Mouse (Mus musculus): Measurements from ENCODE around the gene Kif1a. TPM values are rescaled to one million over a fixed set of nuclear protein-coding genes. Genes with fewer than 3 reads are reported as not detected.
A peak's percentile ranks its signal among the peaks of the same experiment; 100 is the strongest.

The Kif1a gene
- polyA plus RNA-seq, 1 experiment from 2014 or later: 59.6 TPM

DNA sequence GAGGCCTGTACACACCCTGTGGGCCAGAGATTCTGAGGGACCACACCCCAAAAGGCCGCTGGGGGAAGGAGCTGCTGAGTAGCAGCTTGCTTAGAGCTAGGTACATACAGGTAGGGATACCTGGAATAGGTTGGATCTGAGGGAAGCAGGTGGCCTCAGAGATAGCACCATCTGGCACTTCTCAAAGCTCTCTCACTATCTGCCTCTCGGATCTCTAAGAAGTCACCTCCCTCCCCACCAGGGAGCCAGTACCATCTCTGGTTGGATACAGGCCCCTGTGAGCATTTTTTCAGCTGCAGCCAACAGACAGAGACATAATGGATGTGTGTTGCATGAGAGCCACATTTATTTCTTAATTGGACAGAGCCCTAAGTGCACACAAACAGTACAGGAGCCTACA lies 86.6 kb downstream of the Kif1a start:
- Histone ChIP-seq H3K9ac (ENCODE audit: low read length) (no peak overlapping the region), H3K9me3 (ENCODE audit: control insufficient read depth, low read length) (no peaks in the 10 kb centered on the region), H3K27ac (ENCODE audit: low read depth, low read length) (no peak overlapping the region), H3K4me1 (ENCODE audit: control insufficient read depth, insufficient read depth, low read length) (no peaks in the 10 kb centered on the region), H3K4me2 (no peak overlapping the region), H3K4me3 (ENCODE audit: low read depth, low read length) (no peak overlapping the region), H3K27me3 (ENCODE audit: control insufficient read depth, insufficient read depth, low read length) (no peaks in the 10 kb centered on the region), H3K36me3 (ENCODE audit: control insufficient read depth, insufficient read depth, low read length) (peaks cover under 1% of the 10 kb centered on the region; the same call in 1 of the 2 replicates)
- WGBS: 62% methylated on average over 2 of the region's 2 CpGs
- ATAC-seq (ENCODE audit: low FRiP score) (no peak), DNase-seq (ENCODE audit: low spot score, missing footprints) (no peak)

DNA sequence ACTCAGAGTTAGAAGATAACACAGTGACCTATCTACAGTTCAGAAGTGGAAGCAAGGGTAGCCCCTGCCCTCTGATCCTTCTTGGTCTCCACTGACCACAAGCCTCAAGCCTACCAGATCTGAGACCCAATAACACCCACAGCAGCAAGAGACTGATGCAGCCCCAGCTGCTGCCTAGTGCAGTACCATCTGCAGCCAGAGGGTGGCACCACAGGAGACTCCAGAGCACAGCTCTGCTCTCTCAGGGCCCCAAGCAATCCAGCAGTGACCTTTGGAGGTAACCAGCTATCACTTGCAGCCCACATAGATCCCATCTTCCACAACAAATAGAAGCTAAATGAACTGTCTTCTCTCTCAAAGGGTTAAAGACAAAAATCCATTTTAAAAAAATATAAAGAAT lies 87.3 kb downstream of the Kif1a start:
- H3K9ac ChIP-seq (ENCODE audit: low read length): no peak overlapping the region
- no peaks in the 10 kb centered on the region for H3K27me3 ChIP-seq (ENCODE audit: control insufficient read depth, insufficient read depth, low read length)
- no peak overlapping the region for H3K4me3 ChIP-seq (ENCODE audit: low read depth, low read length)
- H3K36me3 ChIP-seq (ENCODE audit: control insufficient read depth, insufficient read depth, low read length): no peaks in the 10 kb centered on the region; the same call in 1 of the 2 replicates
- no peaks in the 10 kb centered on the region for H3K9me3 ChIP-seq (ENCODE audit: control insufficient read depth, low read length)
- DNase-seq (ENCODE audit: low spot score, missing footprints): peak; percentile 95
- no peak overlapping the region for H3K4me2 ChIP-seq
- peak; percentile 61 for ATAC-seq (ENCODE audit: low FRiP score)
- no peak overlapping the region for H3K27ac ChIP-seq (ENCODE audit: low read depth, low read length)
- no peaks in the 10 kb centered on the region for H3K4me1 ChIP-seq (ENCODE audit: control insufficient read depth, insufficient read depth, low read length)

DNA sequence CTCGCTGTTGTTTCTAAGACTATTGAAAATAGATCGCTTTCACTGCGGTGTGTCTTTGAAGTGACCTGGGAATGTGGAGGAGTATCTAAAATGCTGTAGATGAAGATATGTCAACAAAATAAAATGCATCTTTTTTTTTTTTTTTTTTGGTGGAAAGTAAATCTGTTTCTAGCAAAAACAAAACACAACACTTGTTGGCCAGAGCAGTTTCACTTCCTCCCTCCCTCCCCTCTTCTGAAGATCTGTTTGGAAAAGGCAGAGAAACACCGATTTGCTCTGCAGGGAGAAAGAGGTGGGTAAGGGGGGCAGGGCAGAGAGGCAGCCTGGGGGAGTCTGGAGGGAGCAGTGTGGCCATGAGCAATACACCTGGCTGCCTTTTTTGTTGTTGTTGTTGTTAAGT lies 88.4 kb downstream of the Kif1a start:
- Histone ChIP-seq H3K4me2 (no peak overlapping the region), H3K27ac (ENCODE audit: low read depth, low read length) (no peak overlapping the region), H3K9ac (ENCODE audit: low read length) (no peak overlapping the region), H3K4me1 (ENCODE audit: control insufficient read depth, insufficient read depth, low read length) (no peaks in the 10 kb centered on the region), H3K36me3 (ENCODE audit: control insufficient read depth, insufficient read depth, low read length) (no peaks in the 10 kb centered on the region), H3K4me3 (ENCODE audit: low read depth, low read length) (no peak overlapping the region), H3K27me3 (ENCODE audit: control insufficient read depth, insufficient read depth, low read length) (no peaks in the 10 kb centered on the region), H3K9me3 (ENCODE audit: control insufficient read depth, low read length) (no peaks in the 10 kb centered on the region)
- no peak for DNase-seq (ENCODE audit: low spot score, missing footprints)
- no peak for ATAC-seq (ENCODE audit: low FRiP score)
- 77% methylated on average over 4 of the region's 4 CpGs for WGBS

DNA sequence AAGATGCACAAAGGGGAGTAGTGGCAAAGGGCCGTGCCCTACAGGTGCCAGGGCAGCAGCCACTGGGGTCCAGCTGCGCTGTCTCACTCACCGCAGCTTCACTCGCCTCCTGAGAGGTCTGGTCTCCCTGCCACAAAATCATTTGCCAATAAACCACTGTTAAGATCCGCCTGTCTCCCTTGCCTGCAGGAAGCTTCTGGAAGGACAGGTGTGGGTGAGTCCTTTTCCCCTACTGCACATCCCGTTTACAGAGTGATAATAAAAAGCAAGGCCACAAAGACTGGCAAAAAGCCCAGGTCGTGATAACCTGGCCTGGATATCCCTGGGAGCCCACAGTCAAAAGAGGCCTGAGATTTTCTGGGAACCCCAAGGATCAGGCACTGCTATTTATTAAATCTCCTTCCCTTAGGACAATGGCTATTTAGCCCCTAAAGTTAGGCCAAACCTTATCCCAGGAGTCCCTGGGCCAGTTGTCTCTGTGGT lies 89.6 kb downstream of the Kif1a start:
- no peak overlapping the region for H3K4me2 ChIP-seq
- no peak overlapping the region for H3K9ac ChIP-seq (ENCODE audit: low read length)
- no peaks in the 10 kb centered on the region for H3K27me3 ChIP-seq (ENCODE audit: control insufficient read depth, insufficient read depth, low read length)
- WGBS: 80% methylated on average over 7 of the region's 7 CpGs
- ATAC-seq (ENCODE audit: low FRiP score): no peak
- no peak overlapping the region for H3K4me3 ChIP-seq (ENCODE audit: low read depth, low read length)
- H3K9me3 ChIP-seq (ENCODE audit: control insufficient read depth, low read length): no peaks in the 10 kb centered on the region
- no peaks in the 10 kb centered on the region for H3K4me1 ChIP-seq (ENCODE audit: control insufficient read depth, insufficient read depth, low read length)
- DNase-seq (ENCODE audit: low spot score, missing footprints): no peak
- H3K27ac ChIP-seq (ENCODE audit: low read depth, low read length): no peak overlapping the region
- no peaks in the 10 kb centered on the region for H3K36me3 ChIP-seq (ENCODE audit: control insufficient read depth, insufficient read depth, low read length)

DNA sequence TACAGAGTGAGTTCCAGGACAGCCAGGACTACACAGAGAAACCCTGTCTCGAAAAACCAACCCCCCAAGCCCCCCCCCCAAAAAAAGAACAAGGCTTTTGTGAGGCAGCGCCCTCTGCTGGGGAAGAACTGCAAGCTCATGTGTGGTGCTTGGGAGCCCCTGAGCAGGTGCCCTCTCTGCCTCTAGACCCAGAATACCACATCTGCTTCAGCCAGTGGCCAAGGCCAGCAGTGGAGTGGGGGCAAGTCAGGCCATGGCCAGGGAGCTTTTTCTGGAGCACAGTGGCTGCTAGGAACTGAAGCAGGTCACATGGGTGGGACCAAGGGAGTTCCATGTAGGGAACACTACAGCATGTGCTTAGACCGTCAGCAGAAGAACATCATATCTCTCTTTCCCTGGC lies 91.0 kb downstream of the Kif1a start:
- H3K27me3 ChIP-seq (ENCODE audit: control insufficient read depth, insufficient read depth, low read length): no peaks in the 10 kb centered on the region
- H3K4me3 ChIP-seq (ENCODE audit: low read depth, low read length): no peak overlapping the region
- ATAC-seq (ENCODE audit: low FRiP score) (no peak), DNase-seq (ENCODE audit: low spot score, missing footprints) (peak; percentile 84)
- H3K9me3 ChIP-seq (ENCODE audit: control insufficient read depth, low read length): no peaks in the 10 kb centered on the region
- H3K36me3 ChIP-seq (ENCODE audit: control insufficient read depth, insufficient read depth, low read length): no peaks in the 10 kb centered on the region
- no peak overlapping the region for H3K27ac ChIP-seq (ENCODE audit: low read depth, low read length)
- no peak overlapping the region for H3K4me2 ChIP-seq
- no peak overlapping the region for H3K9ac ChIP-seq (ENCODE audit: low read length)
- H3K4me1 ChIP-seq (ENCODE audit: control insufficient read depth, insufficient read depth, low read length): no peaks in the 10 kb centered on the region
- 40% methylated on average over 3 of the region's 3 CpGs for WGBS

DNA sequence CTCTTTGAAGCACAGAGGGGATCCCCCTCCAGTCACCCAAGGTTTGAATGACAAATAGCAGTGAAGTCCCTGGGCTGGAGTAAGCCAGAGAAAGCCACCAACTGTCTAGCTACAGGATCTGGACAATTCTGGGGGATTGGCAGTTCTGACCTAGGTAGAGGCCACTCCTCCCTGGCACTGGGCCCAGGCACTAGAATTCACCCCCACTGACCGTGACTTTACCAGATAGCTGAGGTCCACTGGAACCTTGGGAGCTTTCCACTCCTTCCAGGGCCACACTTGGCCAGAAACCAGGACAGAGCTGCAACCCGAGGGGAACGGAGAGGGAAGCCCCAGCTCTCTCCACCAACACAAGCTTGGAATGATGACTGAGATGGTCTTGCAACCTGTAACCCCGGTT lies 92.6 kb downstream of the Kif1a start:
- Histone ChIP-seq H3K36me3 (ENCODE audit: control insufficient read depth, insufficient read depth, low read length) (no peaks in the 10 kb centered on the region), H3K27ac (ENCODE audit: low read depth, low read length) (no peak overlapping the region), H3K9me3 (ENCODE audit: control insufficient read depth, low read length) (no peaks in the 10 kb centered on the region), H3K27me3 (ENCODE audit: control insufficient read depth, insufficient read depth, low read length) (no peaks in the 10 kb centered on the region), H3K9ac (ENCODE audit: low read length) (no peak overlapping the region), H3K4me1 (ENCODE audit: control insufficient read depth, insufficient read depth, low read length) (no peaks in the 10 kb centered on the region), H3K4me3 (ENCODE audit: low read depth, low read length) (no peak overlapping the region), H3K4me2 (no peak overlapping the region)
- no peak for DNase-seq (ENCODE audit: low spot score, missing footprints)
- WGBS: 76% methylated on average over 4 of the region's 4 CpGs
- ATAC-seq (ENCODE audit: low FRiP score): no peak

DNA sequence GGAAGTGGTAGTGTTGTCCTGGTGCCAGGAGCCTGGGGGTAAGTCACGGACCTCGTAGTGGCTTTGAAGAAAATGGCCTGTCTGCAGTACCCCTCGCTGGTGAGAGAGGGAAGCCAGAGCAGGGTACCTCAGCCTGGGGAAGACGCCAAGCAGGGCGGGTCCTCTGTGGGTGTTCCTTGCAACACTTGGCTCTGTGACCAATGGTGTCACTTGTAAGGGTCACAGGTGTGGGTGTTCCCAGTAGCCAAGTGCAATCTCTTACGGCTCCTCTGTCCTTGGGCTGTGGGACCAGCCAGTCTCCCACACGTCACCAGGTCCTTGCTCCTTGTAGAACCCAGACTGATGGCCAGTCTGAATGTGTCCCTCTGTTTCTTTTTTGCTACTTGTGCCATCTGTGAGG lies 95.7 kb downstream of the Kif1a start, which contains the start of gene Aqp12:
Aqp12 (plus strand) TSS at position 274 of the 400 bp plus-strand sequence.
- H3K36me3 ChIP-seq (ENCODE audit: control insufficient read depth, insufficient read depth, low read length): no peaks in the 10 kb centered on the region
- no peak within 1 kb of the TSS for H3K9ac ChIP-seq (ENCODE audit: low read length)
- no peaks in the 10 kb centered on the region for H3K4me1 ChIP-seq (ENCODE audit: control insufficient read depth, insufficient read depth, low read length)
- H3K27me3 ChIP-seq (ENCODE audit: control insufficient read depth, insufficient read depth, low read length): no peaks in the 10 kb centered on the region
- H3K4me2 ChIP-seq: no peak within 1 kb of the TSS
- ATAC-seq (ENCODE audit: low FRiP score) (no peak), DNase-seq (ENCODE audit: low spot score, missing footprints) (no peak)
- H3K9me3 ChIP-seq (ENCODE audit: control insufficient read depth, low read length): no peaks in the 10 kb centered on the region
- WGBS: 74% methylated on average over 7 of the region's 7 CpGs
- no peak within 1 kb of the TSS for H3K27ac ChIP-seq (ENCODE audit: low read depth, low read length)
- H3K4me3 ChIP-seq (ENCODE audit: low read depth, low read length): no peak within 1 kb of the TSS

DNA sequence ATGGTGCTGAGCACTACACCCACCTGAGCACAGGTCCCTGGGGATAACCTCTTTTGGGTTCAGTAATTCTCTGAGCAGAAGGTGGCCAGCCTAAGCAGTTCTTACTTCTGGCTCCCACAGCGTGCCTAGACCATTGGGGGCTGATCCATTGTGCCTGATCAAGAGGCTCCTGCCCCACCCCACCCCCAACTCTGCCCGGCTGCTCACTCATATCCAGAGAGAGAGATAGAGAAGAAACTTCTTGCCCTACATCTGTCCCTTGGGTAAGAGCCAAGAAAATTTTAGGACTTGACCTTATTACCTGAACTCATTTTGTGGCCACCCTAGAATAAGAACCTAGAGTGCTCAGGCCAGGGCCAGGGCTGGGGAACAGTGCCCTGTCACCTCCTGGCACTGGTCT lies 108.9 kb downstream of the Kif1a start:
- Histone ChIP-seq H3K27ac (ENCODE audit: low read depth, low read length) (no peak overlapping the region), H3K9ac (ENCODE audit: low read length) (no peak overlapping the region), H3K4me2 (no peak overlapping the region), H3K4me3 (ENCODE audit: low read depth, low read length) (no peak overlapping the region), H3K4me1 (ENCODE audit: control insufficient read depth, insufficient read depth, low read length) (no peaks in the 10 kb centered on the region), H3K9me3 (ENCODE audit: control insufficient read depth, low read length) (no peaks in the 10 kb centered on the region), H3K27me3 (ENCODE audit: control insufficient read depth, insufficient read depth, low read length) (no peaks in the 10 kb centered on the region), H3K36me3 (ENCODE audit: control insufficient read depth, insufficient read depth, low read length) (no peaks in the 10 kb centered on the region)
- ATAC-seq (ENCODE audit: low FRiP score) (no peak), DNase-seq (ENCODE audit: low spot score, missing footprints) (peak; percentile 37)
- 76% methylated on average over 2 of the region's 2 CpGs for WGBS

DNA sequence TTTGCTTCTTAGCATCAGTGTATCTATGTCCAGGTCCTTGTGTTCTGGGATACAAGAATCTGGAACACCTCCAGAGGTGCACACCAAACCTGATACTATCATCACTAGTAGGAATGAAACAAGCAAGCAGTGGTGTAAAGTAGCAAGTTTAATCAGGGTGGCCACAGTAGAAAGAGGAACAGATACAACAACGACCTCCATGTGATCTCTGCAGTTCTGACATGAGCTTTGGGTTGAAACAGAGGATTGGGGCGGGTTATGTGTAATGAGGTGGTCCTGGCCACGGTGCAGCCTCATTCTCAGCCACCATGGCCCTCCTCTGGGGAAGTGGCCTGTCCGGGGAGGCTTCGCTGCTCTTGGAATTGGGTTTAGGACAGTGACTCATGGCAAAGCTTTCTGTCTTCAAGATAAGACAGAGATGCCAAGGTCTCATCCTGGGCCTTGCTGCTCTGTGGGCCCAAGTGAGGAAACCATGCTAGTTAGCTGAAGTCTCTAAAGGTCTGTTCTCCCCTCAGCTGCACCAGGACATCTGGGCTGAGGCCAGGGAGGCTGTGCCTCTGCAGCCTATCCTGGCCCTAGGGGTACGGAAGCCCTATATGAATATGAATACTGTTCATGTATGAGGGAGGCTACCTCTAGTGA lies 109.4 kb downstream of the Kif1a start:
- Histone ChIP-seq H3K4me3 (ENCODE audit: low read depth, low read length) (no peak overlapping the region), H3K27ac (ENCODE audit: low read depth, low read length) (no peak overlapping the region), H3K9ac (ENCODE audit: low read length) (no peak overlapping the region), H3K9me3 (ENCODE audit: control insufficient read depth, low read length) (no peaks in the 10 kb centered on the region), H3K4me1 (ENCODE audit: control insufficient read depth, insufficient read depth, low read length) (no peaks in the 10 kb centered on the region), H3K36me3 (ENCODE audit: control insufficient read depth, insufficient read depth, low read length) (no peaks in the 10 kb centered on the region), H3K27me3 (ENCODE audit: control insufficient read depth, insufficient read depth, low read length) (no peaks in the 10 kb centered on the region), H3K4me2 (no peak overlapping the region)
- DNase-seq (ENCODE audit: low spot score, missing footprints): peak; percentile 39
- no peak for ATAC-seq (ENCODE audit: low FRiP score)
- WGBS: 79% methylated on average over 6 of the region's 6 CpGs
